Mouse (Mus musculus) left cerebral cortex, adult 2 months (tissue): ENCODE results near the gene Fgfr2. TPM values are rescaled to one million over a fixed set of nuclear protein-coding genes. Genes with fewer than 3 reads are reported as not detected.
"Not testable (repeated sequence)": the region's sequence is repeated elsewhere in the genome, so short reads cannot be mapped to it uniquely, and the experiment has no call there.

Experiments used
- DNase-seq, 2 experiments: peaks; one replicate each; pipeline ENCODE4 v3.0.0; 2021 to 2022; ENCODE audit warnings: low spot score in 2 of 2, mixed read lengths in 1 of 2; ENCODE audit errors: extremely low spot score in 1 of 2
- H3K27ac ChIP-seq: fragments of 200-600 bp; 2 replicates; pipeline ENCODE4 v1.8.1; 2022
- H3K4me3 ChIP-seq: fragments of 200-600 bp; 2 replicates; pipeline ENCODE4 v1.8.1; 2022
- CTCF ChIP-seq: fragments of 200-600 bp; IDR thresholded peaks from 2 replicates; pipeline ENCODE4 v1.8.1; 2022; ENCODE audit warnings: antibody characterized with exemption, mild to moderate bottlenecking, moderate library complexity
- intact Hi-C: fragments of 180-260 bp; cut with DNase I; formaldehyde crosslinking; loops from one replicate; pipeline ENCODE4 v1.15.1; 2025
- total RNA-seq, 2 experiments: library from RNA; stranded (reverse); gene quantifications; 2 replicates each; pipeline ENCODE4 v1.2.3; 2021

Gene Fgfr2
- total RNA-seq, 2 experiments from 2014 or later, result 47.3 to 47.4 TPM

DNA sequence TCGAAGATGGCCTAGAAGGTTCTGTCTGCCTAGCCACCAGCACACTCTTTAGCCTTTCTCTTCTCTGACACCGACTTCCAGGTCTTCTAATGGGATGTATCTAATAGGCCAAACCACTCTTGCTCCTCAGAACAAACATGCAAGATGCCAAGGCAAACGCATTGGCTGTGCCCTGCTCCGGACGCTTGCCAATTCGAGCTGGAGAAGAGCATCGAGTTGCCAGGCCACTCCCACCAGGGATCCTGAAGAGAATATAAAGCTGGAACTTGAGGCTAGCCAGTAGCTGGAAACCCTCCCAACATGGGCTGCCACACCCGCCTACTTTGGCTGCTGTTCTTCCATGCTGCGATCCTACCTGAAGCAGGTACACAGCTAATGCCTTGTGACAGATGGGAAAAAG, 1949.0 kb downstream of the Fgfr2 start, which contains the start of gene 5430419D17Rik:
5430419D17Rik (plus strand) TSS at position 282 of the 400 bp plus-strand sequence.
- no peak for DNase-seq
- TF ChIP-seq CTCF, result no peak
- Histone ChIP-seq H3K4me3 (no peak within 1 kb of the TSS), H3K27ac (no peak within 1 kb of the TSS)
- intact Hi-C loops, result no loop called here

DNA sequence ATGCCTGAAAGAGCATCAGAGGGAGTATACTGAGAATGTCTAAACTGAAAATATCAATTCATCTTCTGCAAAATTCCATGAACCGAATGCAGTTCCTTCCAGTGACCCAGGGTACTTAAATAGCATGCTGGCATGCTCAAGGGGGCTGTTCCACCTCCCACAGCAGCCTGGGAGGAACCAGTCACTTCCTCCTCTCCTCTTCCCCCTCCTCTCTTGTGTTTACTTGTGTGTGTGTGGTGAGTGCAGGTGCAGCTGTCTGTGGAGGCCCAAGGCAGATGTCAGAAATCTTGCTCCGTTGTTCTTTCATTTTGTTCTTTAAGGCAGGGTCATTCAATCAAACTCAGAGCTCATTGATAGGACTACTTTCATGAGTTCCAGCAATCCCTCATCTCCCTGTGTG, 1954.1 kb downstream of the Fgfr2 start:
- DNase-seq, result no peak
- intact Hi-C loops, result no loop called here
- H3K4me3 ChIP-seq, result no peak overlapping the region
- no peak for TF ChIP-seq CTCF
- no peak overlapping the region for H3K27ac ChIP-seq

DNA sequence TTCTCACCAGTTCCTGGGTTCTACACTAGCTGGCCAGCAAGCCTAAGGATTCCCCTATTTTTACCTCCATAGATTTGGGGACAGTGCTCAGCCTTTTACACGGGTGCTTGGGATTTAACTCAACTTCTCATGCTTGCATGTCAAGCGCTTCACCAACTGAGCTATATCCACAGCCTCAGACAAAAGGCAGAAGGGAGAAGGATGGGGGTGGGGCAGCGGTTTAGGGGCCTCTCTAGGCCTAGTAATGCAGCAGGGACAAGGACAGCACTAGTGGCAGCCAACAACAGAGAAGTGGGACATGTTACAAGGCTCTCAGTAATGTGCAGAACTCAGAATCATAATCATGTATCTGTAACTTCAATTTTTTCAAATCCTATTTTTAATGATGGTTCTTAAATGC, 1955.4 kb downstream of the Fgfr2 start:
- Histone ChIP-seq H3K4me3 (no peak overlapping the region), H3K27ac (no peak overlapping the region)
- intact Hi-C loops, result no loop called here
- no peak for DNase-seq
- TF ChIP-seq CTCF, result no peak

DNA sequence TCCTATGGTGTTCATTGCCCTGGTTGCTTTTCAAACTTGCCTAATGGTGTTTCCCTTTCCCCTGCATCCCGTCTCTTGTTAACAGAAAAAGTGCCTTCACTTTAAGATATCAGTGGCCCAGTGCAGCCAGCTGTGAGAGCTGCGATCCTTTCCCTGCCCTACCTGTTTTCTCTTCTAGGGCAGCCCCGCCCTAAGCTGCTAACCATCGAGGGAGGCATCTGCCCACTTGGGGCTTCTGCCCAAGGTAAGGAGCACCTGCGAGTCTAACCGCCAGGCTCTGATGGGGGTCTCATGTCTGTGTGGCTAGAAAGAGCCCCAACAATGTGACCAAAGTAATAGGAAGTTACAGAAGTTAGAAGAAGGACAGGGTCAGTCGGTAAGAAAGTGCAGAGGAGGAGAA, 1960.9 kb downstream of the Fgfr2 start:
- intact Hi-C loops, result no loop called here
- no peak for TF ChIP-seq CTCF

DNA sequence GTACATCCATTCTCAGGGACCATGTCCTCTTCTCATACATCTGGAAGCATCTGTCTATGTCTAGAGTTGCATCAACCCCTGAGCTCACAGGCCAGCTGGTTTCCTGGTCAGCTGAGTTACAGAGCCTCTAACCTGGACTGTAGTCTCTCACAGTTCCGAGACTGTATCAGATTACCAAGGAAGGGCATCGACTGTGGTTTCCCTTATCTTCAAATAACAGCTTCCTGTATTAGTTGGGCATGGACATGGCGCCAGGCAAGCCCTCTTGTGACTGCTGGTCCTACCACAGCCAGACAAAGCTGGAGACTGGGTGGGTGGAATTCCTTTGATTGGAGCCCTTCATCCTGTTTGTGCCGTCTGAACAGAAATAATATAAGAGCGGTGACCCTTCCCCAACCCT, 1970.1 kb downstream of the Fgfr2 start:
- TF ChIP-seq CTCF, result no peak
- intact Hi-C loops, result no loop called here
- DNase-seq, result no peak
- no peak overlapping the region for H3K4me3 ChIP-seq
- H3K27ac ChIP-seq, result no peak overlapping the region

More for the DNA sequence above, 1960.9 kb downstream of the Fgfr2 start:
- no peak overlapping the region for H3K4me3 ChIP-seq
- no peak overlapping the region for H3K27ac ChIP-seq
- no peak for DNase-seq

DNA sequence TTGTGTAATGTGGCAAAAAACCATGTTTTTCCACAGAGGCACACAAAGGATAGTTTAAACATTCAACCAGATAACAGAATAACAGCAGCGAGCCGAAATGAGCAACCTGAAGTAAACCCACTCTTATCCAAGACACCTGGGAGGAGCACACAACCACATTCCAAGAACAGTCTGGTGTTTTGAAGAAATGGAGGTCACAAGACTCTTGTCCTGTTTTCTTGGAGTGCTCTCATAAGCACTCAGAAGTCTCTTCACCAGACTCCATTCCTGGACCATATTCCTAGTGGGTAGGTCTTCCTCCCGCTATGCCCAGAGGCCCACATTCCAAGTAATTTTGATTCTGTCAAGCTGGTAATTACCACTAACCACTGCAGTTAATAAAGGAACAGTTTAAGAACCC, 1973.0 kb downstream of the Fgfr2 start:
- no peak for TF ChIP-seq CTCF
- intact Hi-C loops, result no loop called here
- no peak overlapping the region for H3K27ac ChIP-seq
- no peak overlapping the region for H3K4me3 ChIP-seq
- no peak for DNase-seq

DNA sequence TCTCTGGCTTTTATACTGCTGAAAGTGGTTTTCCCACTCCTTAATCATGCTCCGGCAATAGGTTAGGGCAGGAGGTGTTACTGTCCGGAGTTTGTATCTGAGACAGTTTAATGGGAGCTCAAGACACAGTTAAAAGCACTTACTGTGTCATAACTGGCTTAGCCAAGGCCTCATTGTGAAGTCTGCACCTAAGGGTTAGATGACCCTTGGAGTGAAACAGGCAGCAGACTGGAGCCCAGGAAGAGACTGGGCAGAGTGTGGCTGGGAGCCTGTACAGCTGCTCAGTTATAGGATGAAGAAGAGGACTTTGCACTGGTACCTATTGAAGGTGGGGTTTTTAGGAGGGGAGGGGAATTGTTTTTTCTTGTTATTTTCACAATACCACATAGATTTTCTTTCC, 1976.9 kb downstream of the Fgfr2 start, which contains the start of gene 4933402N03Rik:
4933402N03Rik (minus strand) TSS at position 101 of the 400 bp plus-strand sequence.
- TF ChIP-seq CTCF, result no peak
- intact Hi-C loops, result no loop called here
- no peak for DNase-seq
- no peak within 1 kb of the TSS for H3K27ac ChIP-seq
- H3K4me3 ChIP-seq, result no peak within 1 kb of the TSS

DNA sequence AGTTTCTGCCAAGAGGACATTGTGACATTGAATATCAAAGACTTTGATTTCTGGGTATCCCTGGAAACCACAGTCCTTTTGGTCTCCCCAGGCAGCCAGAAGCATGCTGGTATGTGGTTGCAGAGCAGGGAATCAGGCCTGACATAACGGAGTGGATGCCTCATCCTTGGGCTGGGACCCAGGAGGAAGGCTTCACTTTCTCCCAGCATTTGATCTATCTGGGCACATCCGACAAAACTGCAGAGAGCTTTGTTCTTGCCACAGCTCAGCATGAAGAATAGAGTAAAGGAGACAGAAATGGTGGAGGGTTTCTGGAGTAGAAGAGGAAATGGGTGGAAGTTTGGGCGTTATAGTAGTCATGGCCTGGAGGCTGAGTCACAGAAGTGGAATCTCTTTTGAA, 1990.0 kb downstream of the Fgfr2 start:
- DNase-seq, result no peak
- intact Hi-C loops, result no loop called here
- TF ChIP-seq CTCF, result no peak
- no peak overlapping the region for H3K27ac ChIP-seq
- H3K4me3 ChIP-seq, result no peak overlapping the region

DNA sequence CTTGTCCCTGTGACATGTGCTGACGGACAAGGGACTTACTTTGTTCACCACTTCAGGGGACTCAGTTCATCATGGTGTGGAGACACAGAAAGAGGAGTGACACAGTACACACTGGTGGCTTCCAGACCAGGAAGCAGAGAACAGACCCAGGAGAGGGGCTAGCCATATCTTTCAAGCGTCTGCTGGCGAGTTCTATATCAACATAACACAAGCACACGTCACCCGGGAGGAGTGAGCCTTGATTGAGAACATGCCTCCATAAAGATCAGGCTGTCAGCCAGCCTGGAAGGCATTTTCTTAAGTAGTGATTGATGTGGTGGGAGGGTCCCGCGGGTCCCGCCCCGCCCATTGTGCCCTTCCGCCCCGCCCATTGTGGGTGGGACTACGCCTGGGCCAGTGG, 1993.1 kb downstream of the Fgfr2 start:
- Histone ChIP-seq H3K27ac (no peak overlapping the region), H3K4me3 (no peak overlapping the region)
- intact Hi-C loops, result no loop called here
- no peak for TF ChIP-seq CTCF
- DNase-seq, result no peak

DNA sequence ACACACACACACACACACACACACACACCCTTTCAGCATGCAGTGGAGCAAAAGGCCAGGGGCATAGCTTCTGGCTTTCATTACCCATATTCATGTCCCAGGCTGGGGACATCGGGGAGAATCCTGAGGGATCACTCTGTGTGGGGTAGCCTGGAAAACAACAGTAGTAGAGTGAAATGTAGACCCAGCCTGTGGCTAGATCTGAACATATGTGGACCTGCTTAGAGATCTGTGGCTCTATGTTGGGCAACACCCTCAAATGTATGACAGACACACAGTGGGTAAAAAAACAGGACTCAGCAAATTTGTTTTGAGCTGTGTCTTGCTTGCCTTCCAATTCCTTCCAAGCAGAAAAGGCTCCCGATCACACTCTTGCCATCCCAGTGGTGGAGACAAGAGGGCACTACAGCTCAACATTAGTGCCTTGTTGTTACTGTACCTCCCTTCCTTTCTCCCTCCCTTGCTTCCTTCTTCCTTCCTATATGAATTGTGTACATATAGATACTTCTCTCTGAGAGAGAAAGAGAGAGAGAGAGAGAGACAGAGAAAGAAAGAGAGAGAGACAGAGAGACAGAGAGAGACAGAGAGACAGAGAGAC, 2000.8 kb downstream of the Fgfr2 start:
- DNase-seq, result no peak
- Histone ChIP-seq H3K4me3 (no peak overlapping the region), H3K27ac (no peak overlapping the region)
- peak; percentile 42 for TF ChIP-seq CTCF
- intact Hi-C loops, result no loop called here

DNA sequence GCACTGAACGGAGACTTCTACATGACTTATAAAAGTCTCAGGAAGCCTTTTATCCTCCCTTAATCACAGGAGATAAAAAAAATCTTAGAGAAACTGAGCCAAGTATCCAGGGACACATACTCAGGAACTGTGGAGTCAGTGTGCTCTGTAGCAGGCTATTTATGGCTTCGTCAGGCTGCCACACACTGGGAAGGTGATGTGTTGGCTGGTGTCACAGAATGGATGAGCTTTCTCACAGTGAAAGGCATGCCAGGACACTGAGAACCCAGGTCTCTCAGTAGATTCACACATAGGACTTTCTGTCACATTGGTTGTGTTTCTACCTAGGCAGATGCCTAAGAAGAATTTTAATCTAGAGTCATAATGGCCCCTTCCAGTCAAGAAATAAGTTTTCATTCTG, 2008.7 kb downstream of the Fgfr2 start:
- TF ChIP-seq CTCF, result no peak
- intact Hi-C loops, result no loop called here
- no peak for DNase-seq
- no peak overlapping the region for H3K4me3 ChIP-seq
- H3K27ac ChIP-seq, result no peak overlapping the region

DNA sequence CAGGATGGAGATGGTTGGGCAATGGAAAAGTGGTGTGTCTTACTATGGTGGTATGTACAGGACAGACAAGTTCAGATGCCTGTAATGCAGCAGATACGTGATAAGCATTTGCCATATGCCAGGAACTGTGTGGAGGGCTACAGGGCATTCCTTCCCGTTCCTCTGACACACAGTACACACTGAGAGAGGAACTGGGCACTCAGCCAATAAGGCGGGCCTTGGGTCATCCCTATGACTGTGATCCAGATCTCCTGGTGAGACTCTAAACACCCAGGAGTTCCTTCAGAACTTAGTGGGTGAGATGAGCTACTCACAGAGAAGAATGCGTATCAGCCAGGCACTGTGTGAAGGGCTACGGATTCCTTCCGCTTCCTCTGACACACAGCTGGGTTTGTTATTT, 2009.5 kb downstream of the Fgfr2 start:
- no peak for DNase-seq
- Histone ChIP-seq H3K27ac (no peak overlapping the region), H3K4me3 (no peak overlapping the region)
- TF ChIP-seq CTCF, result no peak
- intact Hi-C loops, result loop anchor here (2.0 kb wide), 1 partner anchor 219 kb away; the partner anchor contains the start of gene Fam24a

DNA sequence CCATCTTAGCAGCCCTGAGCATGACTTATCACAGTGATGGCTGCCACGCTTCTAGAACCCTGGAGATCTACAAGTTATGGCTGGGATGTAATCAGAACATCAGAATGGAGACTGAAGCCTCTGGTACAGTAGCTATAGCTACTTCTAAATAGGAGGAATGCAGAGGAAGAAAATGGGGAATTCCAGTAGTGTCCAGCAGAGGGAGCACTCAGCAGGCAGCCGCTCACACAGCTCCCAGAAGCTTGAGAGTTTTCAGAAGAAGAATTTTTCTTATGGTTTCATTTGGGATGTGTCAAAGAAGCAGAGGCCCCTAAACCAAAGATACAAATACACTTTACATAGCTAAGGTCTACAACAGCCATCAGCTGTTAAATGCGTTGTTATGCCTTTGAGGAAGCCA, 2010.7 kb downstream of the Fgfr2 start:
- intact Hi-C loops, result loop anchor here (2.0 kb wide), 1 partner anchor 220 kb away; the partner anchor contains the start of gene Fam24a
- H3K27ac ChIP-seq, result no peak overlapping the region
- DNase-seq, result peak; percentile 73 to 79
- no peak overlapping the region for H3K4me3 ChIP-seq
- TF ChIP-seq CTCF, result peak; percentile 95

DNA sequence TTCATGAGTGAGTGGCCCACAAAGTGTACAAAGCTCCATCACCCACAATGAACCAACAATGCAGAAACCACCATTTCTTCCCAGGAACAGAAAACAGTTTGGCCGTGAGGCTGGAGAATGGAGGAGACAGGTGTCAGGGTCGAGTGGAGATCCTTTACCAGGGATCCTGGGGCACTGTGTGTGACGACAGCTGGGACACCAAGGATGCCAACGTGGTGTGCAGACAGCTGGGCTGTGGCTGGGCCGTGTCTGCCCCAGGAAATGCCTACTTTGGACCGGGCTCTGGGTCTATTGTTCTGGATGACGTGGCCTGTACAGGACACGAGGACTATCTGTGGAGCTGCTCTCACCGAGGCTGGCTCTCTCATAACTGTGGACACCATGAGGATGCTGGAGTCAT, 2040.7 kb downstream of the Fgfr2 start:
- intact Hi-C loops, H3K4me3 ChIP-seq, DNase-seq, H3K27ac ChIP-seq: not testable (repeated sequence)
